Mouse (Mus musculus) spleen, embryonic (tissue): ENCODE data around the gene Btbd8.

Source experiments
- CTCF ChIA-PET: fragments of 350-600 bp; sonication (Branson Sonifier 250); formaldehyde crosslinking; loops from one replicate; lab custom pipeline; 2022; lab: Charles Lee

Btbd8 gene

DNA sequence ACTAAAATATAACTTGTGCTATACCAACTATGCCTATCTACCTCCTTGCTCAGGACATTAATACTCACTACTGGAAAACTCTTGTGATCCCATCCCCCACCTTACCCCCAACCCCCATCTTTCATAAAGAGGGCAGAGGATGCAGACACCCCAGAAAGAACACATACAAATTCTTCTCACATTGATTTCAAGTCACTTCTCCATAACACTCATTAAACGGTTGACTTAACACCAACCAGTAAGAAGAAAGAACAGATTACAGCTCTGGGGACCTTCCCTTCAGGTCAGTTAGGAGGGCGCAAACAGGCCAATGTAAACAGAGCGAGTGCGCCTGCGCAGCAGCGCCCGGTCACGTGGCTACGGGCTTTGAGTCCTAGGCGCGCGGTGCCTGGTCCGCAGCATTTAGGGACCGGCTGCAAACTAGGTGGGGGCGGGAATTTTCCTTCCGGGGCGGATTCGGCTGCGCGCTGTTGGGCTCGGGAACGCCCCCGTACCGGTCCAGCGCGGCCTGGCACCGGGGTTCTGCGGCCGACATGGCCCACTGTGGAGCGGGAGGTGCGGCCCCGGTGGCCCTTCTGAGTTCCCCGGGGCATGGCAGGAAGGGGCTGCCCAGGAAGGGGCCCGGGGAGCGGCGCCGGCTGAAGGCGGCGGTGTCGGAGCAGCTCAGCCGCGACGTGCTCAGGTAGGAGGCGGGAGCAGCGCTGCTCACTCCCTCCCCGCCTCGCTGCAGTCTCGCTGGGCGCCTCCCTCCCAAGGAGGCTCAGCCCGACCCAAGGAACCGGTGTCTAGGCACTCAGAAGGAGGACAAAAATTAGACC, at the start of gene Btbd8:
TSS of gene Btbd8 (plus strand) at position 534 of the 818 bp plus-strand sequence.
- CTCF ChIA-PET: no interaction called here

DNA sequence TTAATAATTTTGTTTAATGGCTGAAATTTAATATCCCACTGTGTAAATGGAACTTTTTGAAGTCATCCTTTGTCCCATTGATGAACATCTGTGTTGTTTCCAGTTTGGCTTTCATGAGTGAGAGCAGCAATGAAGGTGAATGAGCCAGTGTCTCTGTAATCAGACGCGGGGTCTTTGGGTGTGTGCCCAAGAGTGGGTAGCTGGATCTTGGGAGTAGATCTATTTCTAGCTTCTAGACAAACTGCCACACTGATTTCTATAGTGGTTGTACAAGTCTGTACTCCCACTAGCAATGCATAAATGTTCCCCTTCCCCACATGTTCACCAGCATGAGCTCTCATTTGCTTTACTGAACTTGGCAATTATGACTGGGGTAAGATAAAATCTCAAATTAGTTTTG, 48.4 kb upstream of the Btbd8 start:
- CTCF ChIA-PET: no interaction called here

DNA sequence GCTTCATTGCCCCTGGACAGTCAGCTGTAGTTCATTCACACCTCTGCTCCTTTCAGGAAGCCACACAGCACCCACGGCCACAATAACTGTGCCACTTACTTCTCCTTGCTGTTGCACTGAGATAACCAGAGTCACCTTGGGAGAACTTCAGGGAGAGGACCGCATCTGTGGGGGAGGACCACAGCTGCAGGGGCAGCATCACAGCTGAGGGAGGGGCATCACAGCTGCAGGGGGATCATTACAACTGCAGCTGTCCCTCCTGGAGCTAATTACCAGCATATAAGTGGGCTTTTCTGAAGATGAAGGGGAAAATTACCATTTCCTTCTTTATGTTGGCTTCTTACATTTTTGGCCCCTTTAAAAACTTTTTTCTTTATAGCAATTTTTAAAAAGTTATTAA, 43.4 kb upstream of the Btbd8 start:
- CTCF ChIA-PET: no interaction called here

DNA sequence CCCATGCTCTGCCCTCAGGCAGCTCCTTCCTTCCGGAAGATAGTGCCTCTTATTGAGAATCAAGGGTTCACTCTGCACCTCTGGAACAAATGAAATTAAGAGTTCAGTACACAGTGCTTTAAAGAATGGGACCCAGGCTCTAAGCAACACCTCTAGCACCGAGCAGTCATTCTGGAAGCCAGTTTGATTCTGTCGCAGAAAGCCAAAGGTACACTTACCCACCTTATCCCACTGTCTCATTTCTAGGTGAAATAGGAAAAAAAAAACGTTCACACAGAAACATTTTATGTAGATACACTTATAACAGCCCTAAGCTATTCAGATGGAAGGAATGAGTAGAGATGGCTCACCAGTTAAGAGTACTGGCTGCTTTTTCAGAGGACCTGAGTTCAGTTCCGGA, 35.4 kb upstream of the Btbd8 start, which contains the start of gene Ephx4:
TSS of gene Ephx4 (plus strand) at position 301 of the 400 bp plus-strand sequence.
- CTCF ChIA-PET: interaction anchor here (0.7 kb wide), 1 partner anchor 47 kb away, joined by 15 read pairs; no protein-coding TSS in a partner anchor

DNA sequence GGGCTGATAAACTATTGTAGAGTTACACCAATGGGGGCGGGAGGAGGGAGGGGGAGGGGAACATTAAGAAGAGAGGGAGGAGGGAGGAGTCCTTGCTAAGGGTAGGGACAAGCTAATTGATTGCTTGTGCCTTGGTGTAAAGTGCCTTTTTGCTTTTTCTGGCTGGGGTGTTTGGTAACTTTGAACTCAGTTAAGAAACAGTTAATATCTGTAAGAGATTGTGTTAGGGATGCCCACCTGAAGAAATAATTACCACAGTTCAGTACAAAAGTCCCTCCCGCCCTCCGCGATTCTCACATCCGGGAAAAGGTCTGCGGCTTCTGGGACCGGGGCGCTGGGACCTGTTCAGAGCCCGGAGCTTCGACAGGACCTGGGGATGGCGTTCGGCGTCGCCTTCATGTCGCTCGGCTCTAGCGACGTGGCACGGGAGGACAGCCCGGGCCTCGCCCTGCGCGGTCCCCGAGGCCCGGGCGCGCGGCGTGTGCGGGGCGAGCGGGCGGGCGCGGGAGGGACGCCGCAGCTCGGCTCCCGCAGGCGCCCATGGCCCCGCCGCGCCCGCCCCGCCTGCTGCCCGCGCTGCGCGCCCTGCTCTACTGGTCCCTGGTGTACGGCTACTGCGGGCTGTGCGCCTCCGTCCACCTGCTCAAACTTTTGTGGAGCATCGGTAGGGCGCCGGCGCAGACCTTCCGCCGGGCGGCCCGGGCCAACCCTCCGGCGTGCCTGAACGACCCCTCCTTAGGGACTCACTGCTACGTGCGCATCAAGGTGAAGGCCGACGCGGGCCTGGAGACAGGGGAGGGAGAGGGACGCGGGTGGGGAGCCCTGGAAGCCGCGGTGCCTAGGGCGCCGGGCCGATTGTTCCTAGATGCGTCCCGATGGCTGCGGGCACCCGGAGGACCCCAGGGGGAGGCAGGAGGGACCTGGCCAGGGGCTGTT, 34.5 kb upstream of the Btbd8 start:
- CTCF ChIA-PET: interaction anchor here (0.7 kb wide), 1 partner anchor 48 kb away, joined by 15 read pairs; no protein-coding TSS in a partner anchor

DNA sequence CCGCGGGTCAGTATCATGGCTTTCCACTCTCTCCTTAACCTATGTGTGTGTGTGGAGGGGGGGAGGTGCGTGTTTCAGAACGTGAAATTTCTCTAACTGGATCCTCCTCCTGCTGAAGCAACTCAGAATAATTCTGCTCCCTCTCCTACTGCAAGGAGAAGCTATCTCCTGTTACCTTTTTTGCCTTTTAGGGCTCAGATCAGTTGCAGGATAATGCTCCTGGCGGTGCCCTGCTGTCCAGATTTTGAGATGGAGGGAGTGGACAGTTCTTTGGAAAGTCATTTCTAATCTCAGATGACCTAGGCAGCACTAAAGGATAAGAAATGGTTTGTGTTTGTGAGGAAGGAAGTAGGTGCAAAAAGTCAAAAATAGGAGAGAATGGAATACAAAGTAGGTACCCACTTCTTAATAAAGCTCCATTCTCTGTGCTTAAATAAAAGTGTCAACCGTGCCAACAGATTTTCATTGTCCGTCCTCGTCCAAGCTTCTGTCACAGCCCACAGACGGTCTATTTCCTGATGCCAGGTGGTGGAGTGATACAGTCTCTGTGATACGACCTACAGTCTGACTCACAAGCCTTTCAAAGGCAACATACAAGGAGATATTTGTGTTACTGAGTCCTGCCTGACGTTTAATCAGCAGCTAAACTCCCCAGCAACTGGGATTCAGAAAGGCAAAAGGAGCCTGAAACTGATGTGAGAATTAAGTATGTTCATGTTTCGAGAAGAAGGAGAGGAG, 33.7 kb upstream of the Btbd8 start:
- CTCF ChIA-PET: no interaction called here

DNA sequence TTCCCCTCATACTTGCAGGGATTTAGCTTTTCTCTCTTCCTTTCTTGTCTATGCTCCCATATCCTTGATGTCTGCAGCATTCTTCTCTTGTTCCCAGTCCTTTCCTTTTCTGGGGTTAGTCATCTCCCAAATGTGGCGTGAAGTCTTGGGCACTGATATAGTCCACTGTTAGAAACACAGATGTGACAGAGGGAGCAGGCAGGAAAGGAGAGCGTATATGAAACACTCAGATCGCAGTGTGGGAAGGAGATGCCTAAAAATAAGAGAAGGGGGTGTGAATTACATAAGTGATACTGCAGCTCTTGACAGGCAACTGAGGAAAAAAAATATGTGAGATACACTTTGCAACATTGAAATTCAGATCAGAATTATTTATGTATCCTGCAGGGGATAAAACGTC, 32.4 kb upstream of the Btbd8 start:
- CTCF ChIA-PET: no interaction called here

DNA sequence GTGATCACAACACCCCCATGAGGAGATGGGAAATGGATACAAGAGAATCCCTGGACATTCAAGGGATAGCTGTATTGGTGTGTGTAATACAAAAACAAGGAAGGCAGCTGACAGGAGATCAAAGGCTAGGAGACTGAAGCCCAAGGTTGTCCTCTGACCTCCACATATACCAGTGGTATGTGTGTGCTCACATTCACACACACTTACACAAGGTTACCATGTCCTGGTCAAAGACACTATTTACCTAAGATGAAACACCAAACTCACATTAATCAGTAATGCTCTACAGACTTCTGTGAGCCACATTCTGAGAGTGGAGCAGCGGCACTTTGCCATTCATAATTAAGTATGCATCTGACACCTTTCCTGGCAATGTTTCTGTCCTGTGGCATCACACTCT, 27.5 kb upstream of the Btbd8 start:
- CTCF ChIA-PET: no interaction called here

DNA sequence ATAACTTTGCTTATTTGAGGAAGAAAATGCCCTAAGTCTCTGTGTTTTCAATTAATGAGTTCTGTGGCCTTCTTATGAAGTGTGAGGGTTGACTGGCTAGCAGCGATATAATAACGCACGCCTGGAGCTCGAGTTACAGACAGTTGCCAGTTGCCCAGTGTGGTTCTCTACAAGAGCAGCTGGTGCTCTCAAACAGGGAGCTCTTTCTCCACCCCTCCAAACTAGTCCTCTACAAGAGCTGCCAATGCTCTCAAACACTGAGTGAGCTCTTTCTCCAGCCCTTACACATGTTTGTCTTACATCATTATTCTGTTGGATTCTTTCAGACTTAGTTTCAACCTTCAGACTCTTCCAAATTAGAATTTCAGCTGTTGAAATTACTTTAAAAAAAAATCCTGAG, 26.5 kb upstream of the Btbd8 start:
- CTCF ChIA-PET: no interaction called here

DNA sequence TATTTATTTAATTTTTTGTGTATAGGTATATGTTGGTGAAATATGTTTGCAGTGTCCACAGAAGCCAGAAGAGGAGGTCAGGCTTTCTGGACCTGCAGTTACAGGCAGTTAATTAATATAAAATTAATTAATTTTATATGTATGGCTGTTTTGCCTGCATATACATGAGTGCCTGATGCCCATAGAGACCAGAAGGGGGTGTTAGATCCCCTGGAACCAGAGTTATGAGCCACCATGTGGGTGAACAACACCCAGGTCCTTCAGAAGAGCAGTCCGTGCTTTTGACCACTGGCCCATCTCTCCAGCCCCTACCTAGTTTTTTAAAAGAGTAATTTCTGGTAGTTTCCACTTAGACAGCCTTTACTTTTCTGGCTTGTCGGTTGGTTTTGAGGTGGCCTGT, 25.5 kb upstream of the Btbd8 start:
- CTCF ChIA-PET: no interaction called here

DNA sequence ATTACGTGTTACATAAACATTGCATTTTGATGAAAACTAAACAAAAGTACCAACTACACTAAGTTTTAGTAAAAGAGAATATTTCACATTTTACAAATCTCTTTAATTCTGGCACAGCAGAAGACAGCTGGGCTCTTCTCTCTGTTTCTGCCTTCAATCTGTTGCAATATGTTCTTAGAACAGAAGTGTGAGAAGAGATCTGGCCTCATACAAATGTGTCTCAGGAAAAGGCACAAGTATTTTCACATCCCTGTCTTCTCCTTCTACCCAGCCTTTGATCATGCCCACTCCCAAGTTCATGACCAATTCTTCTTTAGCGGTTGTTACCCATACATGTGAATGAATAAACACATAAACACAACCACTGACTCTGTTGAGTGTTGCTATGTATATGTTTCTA, 22.7 kb upstream of the Btbd8 start:
- CTCF ChIA-PET: no interaction called here

DNA sequence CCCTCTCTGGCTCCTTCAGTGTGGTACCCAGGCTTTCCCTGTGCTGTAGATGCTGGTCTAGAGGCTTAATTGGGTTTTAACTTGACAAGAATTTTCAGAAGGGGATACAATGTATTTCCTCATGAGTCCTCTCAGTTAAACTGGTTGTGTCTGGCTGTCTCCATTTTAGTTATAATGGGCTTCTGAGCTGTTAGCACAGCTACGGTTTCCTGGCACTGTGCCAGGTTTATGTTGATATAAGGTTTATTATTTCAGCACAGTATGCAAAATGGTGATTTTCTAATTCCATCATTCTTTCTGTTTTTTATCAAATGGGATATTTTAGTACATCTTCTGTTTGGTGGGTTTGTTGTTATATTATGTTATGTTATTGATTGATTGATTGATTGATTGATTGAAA, 16.1 kb upstream of the Btbd8 start:
- CTCF ChIA-PET: no interaction called here

DNA sequence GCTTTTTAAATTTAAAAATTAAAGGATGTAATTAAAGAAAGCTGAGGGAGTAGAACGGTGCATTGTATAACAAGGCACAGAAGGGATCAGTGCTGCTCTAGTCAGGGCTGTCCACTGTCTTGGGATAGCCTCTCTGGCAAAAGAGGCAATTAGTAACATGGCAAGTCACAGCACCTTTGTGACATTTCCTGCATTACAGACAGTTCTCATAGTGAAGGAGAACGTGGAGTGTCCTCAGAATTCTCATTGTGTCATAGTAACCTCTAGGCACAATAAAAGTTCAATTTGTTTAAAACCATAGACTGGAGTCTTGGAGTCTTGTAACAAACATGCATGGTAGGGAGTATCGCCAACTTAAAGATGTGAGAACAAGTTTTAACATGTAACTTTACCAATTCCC, 6.5 kb upstream of the Btbd8 start, which contains the start of gene Lpcat2b:
TSS of gene Lpcat2b (plus strand) at position 301 of the 400 bp plus-strand sequence.
- CTCF ChIA-PET: no interaction called here

DNA sequence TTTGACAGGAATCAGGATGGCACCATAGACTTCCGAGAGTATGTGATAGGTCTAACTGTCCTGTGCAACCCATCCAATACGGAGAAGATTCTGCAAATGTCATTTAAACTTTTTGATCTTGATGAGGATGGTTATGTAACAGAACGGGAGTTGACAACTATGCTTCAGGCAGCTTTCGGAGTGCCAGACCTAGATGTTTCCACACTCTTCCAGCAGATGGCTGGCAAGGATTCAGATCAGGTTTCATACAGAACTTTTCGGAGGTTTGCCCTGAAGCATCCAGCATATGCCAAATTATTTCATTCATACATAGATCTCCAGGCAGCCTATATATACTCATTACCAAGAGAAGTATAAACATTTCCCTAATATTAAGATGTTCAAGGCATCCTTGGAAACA, 3.8 kb upstream of the Btbd8 start:
- CTCF ChIA-PET: no interaction called here

DNA sequence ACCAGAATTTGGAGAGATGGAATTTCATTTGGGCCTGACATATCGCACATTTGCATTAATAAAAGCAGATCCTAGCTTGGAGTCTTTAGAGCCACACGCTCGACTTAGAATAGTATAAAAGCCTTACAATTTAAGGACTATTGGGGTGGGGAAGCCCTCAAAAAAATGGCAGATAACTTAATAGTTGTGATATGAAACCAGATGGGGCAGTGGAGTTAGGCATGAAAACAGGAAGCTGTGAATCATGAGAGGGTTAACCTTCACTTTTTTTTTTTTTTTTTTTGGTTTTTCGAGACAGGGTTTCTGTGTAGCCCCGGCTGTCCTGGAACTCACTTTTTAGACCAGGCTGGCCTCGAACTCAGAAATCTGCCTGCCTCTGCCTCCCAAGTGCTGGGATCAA, 1.6 kb upstream of the Btbd8 start:
- CTCF ChIA-PET: interaction anchor here (0.7 kb wide), 1 partner anchor 128 kb away, joined by 22 read pairs; no protein-coding TSS in a partner anchor

DNA sequence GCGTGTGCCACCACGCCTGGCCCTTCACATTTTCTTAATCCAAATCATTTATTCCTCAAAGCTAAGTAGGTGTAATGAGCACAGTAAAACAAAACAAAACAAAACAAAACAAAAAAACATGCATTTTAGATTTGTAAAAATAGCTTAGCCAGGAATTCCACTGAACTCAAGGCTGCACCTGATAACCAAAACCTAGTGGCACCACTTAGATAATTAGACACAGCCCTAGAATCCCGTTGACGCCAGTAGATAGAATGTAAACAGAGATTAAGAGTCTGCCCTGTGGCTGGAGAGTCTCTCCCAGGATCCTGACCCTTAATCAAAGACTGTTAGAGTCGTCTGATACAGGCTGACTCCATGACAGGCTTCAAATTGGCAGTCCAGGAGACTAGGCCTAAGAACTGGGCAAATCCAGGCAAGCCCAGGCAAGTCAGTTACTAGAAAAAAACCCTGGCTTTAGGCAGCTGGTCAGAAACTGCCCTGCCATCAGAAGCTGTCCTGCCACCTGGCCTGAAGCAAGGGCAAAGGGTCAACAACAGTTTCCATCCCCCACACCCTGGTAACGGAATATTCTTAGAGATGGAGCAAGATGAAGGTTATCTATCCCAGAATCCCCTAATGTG, 1.1 kb upstream of the Btbd8 start:
- CTCF ChIA-PET: no interaction called here

DNA sequence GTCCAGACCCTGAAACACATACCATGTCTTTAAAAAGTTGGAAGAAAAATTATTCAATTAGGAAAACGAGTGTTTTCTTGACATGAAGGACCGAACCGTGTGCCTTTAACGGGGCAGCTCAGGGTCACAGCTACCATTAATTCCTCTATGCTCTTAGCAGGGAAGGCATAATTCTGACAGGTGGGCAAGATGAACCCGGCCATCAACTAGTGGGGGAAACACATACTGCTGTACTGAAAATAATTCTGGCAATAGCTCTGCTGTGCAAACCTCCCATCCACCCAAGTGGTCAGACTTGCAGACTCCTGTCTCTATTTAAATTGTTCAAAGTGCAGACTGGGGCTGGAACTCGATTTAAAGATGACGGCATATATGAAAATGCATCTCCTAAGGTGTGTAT, 556 bp downstream of the Btbd8 start:
- CTCF ChIA-PET: no interaction called here

DNA sequence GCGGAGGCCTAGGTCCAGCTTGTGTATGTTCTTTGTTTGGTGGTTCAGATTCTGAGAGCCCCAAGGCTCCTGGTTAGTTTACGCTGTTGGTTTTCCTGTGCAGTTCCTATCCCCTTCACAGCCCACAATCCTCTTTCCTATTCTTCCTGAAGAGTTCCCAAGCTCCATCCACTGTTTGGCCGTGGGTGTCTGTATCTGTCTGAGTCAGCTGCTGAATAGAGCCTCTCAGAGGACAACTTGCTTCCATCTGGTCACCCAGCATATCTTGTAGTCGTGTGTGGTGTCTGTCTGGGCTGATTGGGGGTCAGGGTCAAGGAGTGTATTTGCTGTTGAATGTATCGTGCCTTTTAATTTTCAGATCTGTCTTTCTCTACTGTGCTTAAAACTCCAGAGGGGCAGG, 4.1 kb downstream of the Btbd8 start:
- CTCF ChIA-PET: no interaction called here

DNA sequence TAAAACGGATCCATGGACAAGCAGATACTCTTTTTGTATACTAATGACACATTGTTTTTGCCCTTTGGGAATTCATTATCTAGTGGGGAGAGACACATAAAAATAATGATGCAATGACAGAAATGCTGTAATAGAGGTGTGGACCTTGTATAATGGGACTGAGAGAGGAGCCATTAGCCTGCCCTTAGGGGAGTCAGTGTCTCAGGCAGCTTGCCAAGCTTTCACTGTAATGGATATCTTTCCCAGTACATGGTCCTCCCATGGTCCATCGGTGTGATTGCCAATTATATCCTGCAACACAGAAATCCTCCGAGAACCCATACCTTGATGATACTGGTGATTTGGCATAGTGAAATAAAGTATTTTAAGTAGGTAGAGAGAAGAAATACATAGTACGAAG, 6.5 kb downstream of the Btbd8 start:
- CTCF ChIA-PET: interaction anchor here (0.6 kb wide), 1 partner anchor 394 kb away, joined by 3 read pairs; no protein-coding TSS in a partner anchor

DNA sequence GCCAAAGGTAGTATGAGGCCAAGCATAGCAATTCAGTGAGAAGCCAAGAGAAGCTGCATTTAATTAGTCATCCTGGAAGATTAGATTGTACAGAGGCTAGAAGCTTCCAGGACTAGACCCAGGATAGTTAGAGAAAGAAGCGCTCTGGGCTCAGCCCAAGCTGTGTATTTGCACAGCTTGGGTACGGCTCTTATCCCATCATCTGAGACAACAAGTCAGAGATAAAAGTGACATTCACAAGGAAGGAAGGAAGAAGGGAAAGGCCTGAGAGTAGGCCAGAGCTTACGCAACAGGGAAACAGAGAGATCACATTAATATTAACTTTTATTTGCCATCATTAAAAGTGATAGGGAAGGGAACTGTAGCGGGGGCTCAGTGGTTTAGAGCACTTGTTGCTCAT, 10.2 kb downstream of the Btbd8 start:
- CTCF ChIA-PET: no interaction called here

DNA sequence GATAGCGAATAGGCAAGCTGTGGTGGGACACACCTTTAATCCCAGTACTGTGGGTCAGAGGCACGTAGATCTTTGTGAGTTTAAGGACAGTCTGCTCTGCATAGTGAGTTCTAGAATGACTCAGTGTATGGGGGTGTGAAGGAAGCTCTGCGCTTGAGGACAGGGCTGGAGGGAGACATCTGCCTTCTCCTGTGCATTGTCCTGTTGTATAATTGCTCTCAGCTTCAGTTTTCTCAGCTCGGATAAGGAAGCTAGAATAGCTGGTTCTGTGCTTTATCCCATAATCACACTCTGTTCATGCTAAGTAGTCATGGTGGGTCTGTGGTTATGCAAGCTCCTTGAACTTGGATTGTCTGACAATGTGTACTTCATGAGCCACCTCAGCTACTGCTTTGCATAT, 11.0 kb downstream of the Btbd8 start:
- CTCF ChIA-PET: no interaction called here
